Mouse (Mus musculus): Measurements from ENCODE around the gene Kctd21.

Gene Kctd21

GRCm38 (mm10) chr7:97325156-97325985 is 6.8 kb upstream of the Kctd21 start:
- Histone ChIP-seq H3K4me1 (replicated peaks; ENCODE audit: low read depth, low read length) (peaks cover 38% of the 10 kb centered on the region), H3K4me3 (replicated peaks; ENCODE audit: low read length) (peak overlapping the region; percentile 77), H3K36me3 (ENCODE audit: insufficient read depth, low read length) (peaks cover 11% of the 10 kb centered on the region; the same call in 1 of the 2 replicates), H3K9me3 (ENCODE audit: low read length) (no peaks in the 10 kb centered on the region), H3K27me3 (ENCODE audit: insufficient read depth, low read length) (peaks cover 44% of the 10 kb centered on the region)
- TF ChIP-seq POU5F1 (IDR thresholded peaks at IDR 0.05; ENCODE audit: borderline replicate concordance, low read length) = no peak
- TF ChIP-seq NANOG (IDR thresholded peaks at IDR 0.05; ENCODE audit: borderline replicate concordance, low read length) = no peak
- TF ChIP-seq CTCF (conservative IDR thresholded peaks at IDR 0.05; ENCODE audit: low read length) = no peak

GRCm38 (mm10) chr7:97327376-97327775 is 4.8 kb upstream of the Kctd21 start:
- H3K27me3 ChIP-seq (ENCODE audit: insufficient read depth, low read length) = peaks cover 44% of the 10 kb centered on the region
- H3K36me3 ChIP-seq (ENCODE audit: insufficient read depth, low read length) = 0 out of 2 replicates have a peak, but pooled peaks cover 3% of the 10 kb centered on the region
- H3K9me3 ChIP-seq (ENCODE audit: low read length) = no peaks in the 10 kb centered on the region
- H3K4me1 ChIP-seq (replicated peaks; ENCODE audit: low read depth, low read length) = peaks cover 46% of the 10 kb centered on the region
- TF ChIP-seq CTCF (conservative IDR thresholded peaks at IDR 0.05; ENCODE audit: low read length) = no peak
- TF ChIP-seq POU5F1 (IDR thresholded peaks at IDR 0.05; ENCODE audit: borderline replicate concordance, low read length) = no peak
- no peak for TF ChIP-seq NANOG (IDR thresholded peaks at IDR 0.05; ENCODE audit: borderline replicate concordance, low read length)
- H3K4me3 ChIP-seq (replicated peaks; ENCODE audit: low read length) = no peak overlapping the region

- H3K27me3 ChIP-seq (ENCODE audit: insufficient read depth, low read length) = peaks cover 42% of the 10 kb centered on the region
- H3K4me3 ChIP-seq (replicated peaks; ENCODE audit: low read length) = no peak overlapping the region
- H3K4me1 ChIP-seq (replicated peaks; ENCODE audit: low read depth, low read length) = peaks cover 58% of the 10 kb centered on the region
- TF ChIP-seq CTCF (conservative IDR thresholded peaks at IDR 0.05; ENCODE audit: low read length) (no peak), NANOG (IDR thresholded peaks at IDR 0.05; ENCODE audit: borderline replicate concordance, low read length) (no peak), POU5F1 (IDR thresholded peaks at IDR 0.05; ENCODE audit: borderline replicate concordance, low read length) (no peak)
- no peaks in the 10 kb centered on the region for H3K9me3 ChIP-seq (ENCODE audit: low read length)
- H3K36me3 ChIP-seq (ENCODE audit: insufficient read depth, low read length) = 0 out of 2 replicates have a peak, but pooled peaks cover 3% of the 10 kb centered on the region
Observed at GRCm38 (mm10) chr7:97328891-97329588, 3.1 kb upstream of the Kctd21 start.

- Histone ChIP-seq H3K27me3 (ENCODE audit: insufficient read depth, low read length) (peaks cover 35% of the 10 kb centered on the region), H3K4me3 (replicated peaks; ENCODE audit: low read length) (no peak overlapping the region), H3K4me1 (replicated peaks; ENCODE audit: low read depth, low read length) (peaks cover 61% of the 10 kb centered on the region), H3K9me3 (ENCODE audit: low read length) (no peaks in the 10 kb centered on the region), H3K36me3 (ENCODE audit: insufficient read depth, low read length) (0 out of 2 replicates have a peak, but pooled peaks cover 3% of the 10 kb centered on the region)
- no peak for TF ChIP-seq CTCF (conservative IDR thresholded peaks at IDR 0.05; ENCODE audit: low read length)
- no peak for TF ChIP-seq POU5F1 (IDR thresholded peaks at IDR 0.05; ENCODE audit: borderline replicate concordance, low read length)
- no peak for TF ChIP-seq NANOG (IDR thresholded peaks at IDR 0.05; ENCODE audit: borderline replicate concordance, low read length)
Observed at GRCm38 (mm10) chr7:97329676-97330075, 2.5 kb upstream of the Kctd21 start.

- Histone ChIP-seq H3K9me3 (ENCODE audit: low read length) (no peaks in the 10 kb centered on the region), H3K4me1 (replicated peaks; ENCODE audit: low read depth, low read length) (peaks cover 56% of the 10 kb centered on the region), H3K27me3 (ENCODE audit: insufficient read depth, low read length) (peaks cover 24% of the 10 kb centered on the region), H3K36me3 (ENCODE audit: insufficient read depth, low read length) (0 out of 2 replicates have a peak, but pooled peaks cover 3% of the 10 kb centered on the region), H3K4me3 (replicated peaks; ENCODE audit: low read length) (peak overlapping the region; percentile 90)
- TF ChIP-seq POU5F1 (IDR thresholded peaks at IDR 0.05; ENCODE audit: borderline replicate concordance, low read length) (no peak), NANOG (IDR thresholded peaks at IDR 0.05; ENCODE audit: borderline replicate concordance, low read length) (no peak), CTCF (conservative IDR thresholded peaks at IDR 0.05; ENCODE audit: low read length) (no peak)
Observed at GRCm38 (mm10) chr7:97330931-97331645, 1.0 kb upstream of the Kctd21 start.

- H3K4me1 ChIP-seq (replicated peaks; ENCODE audit: low read depth, low read length) = peaks cover 61% of the 10 kb centered on the region
Observed at GRCm38 (mm10) chr7:97332667-97333041, 527 bp downstream of the Kctd21 start.

GRCm38 (mm10) chr7:97333113-97333898 is 1.2 kb downstream of the Kctd21 start:
- peaks cover 65% of the 10 kb centered on the region for H3K4me1 ChIP-seq (replicated peaks; ENCODE audit: low read depth, low read length)
- H3K36me3 ChIP-seq (ENCODE audit: insufficient read depth, low read length) = no peaks in the 10 kb centered on the region
- TF ChIP-seq CTCF (conservative IDR thresholded peaks at IDR 0.05; ENCODE audit: low read length) (no peak), NANOG (IDR thresholded peaks at IDR 0.05; ENCODE audit: borderline replicate concordance, low read length) (no peak), POU5F1 (IDR thresholded peaks at IDR 0.05; ENCODE audit: borderline replicate concordance, low read length) (no peak)
- peak overlapping the region; percentile 90 for H3K4me3 ChIP-seq (replicated peaks; ENCODE audit: low read length)
- peaks cover 3% of the 10 kb centered on the region; the same call in 1 of the 2 replicates for H3K27me3 ChIP-seq (ENCODE audit: insufficient read depth, low read length)
- H3K9me3 ChIP-seq (ENCODE audit: low read length) = no peaks in the 10 kb centered on the region

More at GRCm38 (mm10) chr7:97332667-97333041, 527 bp downstream of the Kctd21 start:
- Histone ChIP-seq H3K36me3 (ENCODE audit: insufficient read depth, low read length) (no peaks in the 10 kb centered on the region), H3K4me3 (replicated peaks; ENCODE audit: low read length) (peak overlapping the region; percentile 90), H3K27me3 (ENCODE audit: insufficient read depth, low read length) (peaks cover 8% of the 10 kb centered on the region), H3K9me3 (ENCODE audit: low read length) (no peaks in the 10 kb centered on the region)
- no peak for TF ChIP-seq CTCF (conservative IDR thresholded peaks at IDR 0.05; ENCODE audit: low read length)
- no peak for TF ChIP-seq NANOG (IDR thresholded peaks at IDR 0.05; ENCODE audit: borderline replicate concordance, low read length)
- TF ChIP-seq POU5F1 (IDR thresholded peaks at IDR 0.05; ENCODE audit: borderline replicate concordance, low read length) = no peak
